Mouse (Mus musculus) thymus, postnatal 36 days (tissue): Measurements from ENCODE around the gene Fgf12.

Experiments used
- DNase-seq, 2 experiments: peaks; one replicate each; pipeline ENCODE4 v3.0.0; 2022; ENCODE audit warnings: mixed read lengths in 2 of 2

Fgf12 gene

DNA sequence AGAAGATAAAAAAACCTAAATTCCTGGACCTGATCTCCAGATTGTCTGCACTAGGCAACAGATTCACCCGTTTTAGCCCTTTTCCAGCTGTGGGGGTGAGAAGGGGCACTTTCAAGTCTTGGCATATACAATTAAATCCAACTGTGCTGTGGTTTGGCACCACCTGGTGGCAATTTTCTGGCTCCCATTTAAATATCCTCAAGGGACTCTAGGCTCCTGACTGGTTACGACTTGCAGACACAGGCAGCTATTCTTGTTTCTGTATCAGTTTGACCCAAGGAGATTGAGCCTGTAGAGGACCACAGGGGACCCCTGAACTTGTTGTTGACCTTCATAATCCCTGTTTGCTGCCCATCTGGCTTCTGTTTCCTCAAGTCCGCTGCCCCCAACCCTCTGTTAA, 141.9 kb downstream of the Fgf12 start:
- DNase-seq, result no peak

GRCm38 (mm10) chr16:28603155-28603554, 149.7 kb downstream of the Fgf12 start:
- no peak for DNase-seq

GRCm38 (mm10) chr16:28601723-28602122, 151.1 kb downstream of the Fgf12 start:
- DNase-seq, result no peak

- DNase-seq, result no peak
Observed at GRCm38 (mm10) chr16:28596112-28596511, 156.8 kb downstream of the Fgf12 start.

DNA sequence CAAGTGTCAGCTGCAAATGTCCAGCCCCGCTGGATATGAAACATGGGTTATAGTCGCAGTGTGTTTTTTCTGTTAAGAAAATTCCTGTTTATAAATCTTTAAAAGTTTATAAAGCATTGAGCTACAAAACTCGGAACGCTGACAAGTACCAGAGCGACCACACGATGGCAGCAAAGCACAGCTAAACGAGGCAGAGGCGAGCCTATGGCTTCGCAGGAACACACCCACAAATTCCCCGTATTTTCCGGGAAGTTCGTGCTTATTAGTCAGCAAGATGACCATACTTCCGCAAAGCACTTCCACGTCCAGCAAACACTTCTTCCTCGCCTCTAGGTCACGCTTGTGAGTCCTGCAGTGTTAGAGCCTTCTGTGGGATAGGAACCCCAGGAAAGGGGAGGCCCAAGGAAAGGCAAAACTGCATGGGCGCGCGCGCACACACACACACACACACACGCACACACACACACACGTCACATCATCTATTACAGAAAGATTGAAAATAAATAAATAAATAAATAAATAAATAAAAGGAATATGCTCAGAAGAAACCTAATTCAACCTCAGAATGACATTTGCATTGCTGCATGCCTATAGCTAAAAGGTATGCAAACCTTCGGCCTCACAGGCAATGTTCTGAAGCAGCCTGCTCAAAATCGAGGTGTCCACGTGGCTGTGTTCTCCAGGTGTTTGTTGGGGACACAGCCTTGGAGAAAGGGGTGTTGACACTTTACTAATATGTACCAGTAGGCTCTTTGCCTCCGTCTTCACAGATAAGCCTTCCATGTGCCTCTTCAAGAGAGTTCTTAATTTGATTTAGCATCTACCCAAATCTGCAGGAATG, 159.6 kb downstream of the Fgf12 start:
- DNase-seq, result peak; percentile 3

DNA sequence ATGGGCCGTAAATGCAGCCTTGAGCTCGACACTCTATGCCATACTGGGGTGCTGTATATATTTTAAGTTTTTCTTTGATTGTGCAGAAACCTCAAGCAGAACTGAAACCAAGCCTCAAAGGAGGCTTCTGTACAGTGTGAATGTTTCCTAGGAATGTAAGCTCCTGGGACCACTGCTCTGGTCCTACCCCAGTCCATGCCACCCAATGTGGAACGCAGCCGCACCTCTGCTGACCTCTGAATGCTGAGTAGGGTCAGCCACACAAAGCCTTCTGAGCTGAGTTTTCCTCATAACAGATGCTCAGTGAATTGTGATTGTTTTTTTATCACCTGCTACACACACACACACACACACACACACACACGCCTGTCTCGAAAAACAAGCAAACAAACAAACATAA, 160.4 kb downstream of the Fgf12 start:
- DNase-seq, result no peak

GRCm38 (mm10) chr16:28591583-28591982, 161.3 kb downstream of the Fgf12 start:
- no peak for DNase-seq

- DNase-seq, result no peak
Observed at GRCm38 (mm10) chr16:28572212-28572611, 180.7 kb downstream of the Fgf12 start.

GRCm38 (mm10) chr16:28564716-28565217, 188.1 kb downstream of the Fgf12 start:
- peak in 1 of 2 experiments; percentile 3 for DNase-seq

DNA sequence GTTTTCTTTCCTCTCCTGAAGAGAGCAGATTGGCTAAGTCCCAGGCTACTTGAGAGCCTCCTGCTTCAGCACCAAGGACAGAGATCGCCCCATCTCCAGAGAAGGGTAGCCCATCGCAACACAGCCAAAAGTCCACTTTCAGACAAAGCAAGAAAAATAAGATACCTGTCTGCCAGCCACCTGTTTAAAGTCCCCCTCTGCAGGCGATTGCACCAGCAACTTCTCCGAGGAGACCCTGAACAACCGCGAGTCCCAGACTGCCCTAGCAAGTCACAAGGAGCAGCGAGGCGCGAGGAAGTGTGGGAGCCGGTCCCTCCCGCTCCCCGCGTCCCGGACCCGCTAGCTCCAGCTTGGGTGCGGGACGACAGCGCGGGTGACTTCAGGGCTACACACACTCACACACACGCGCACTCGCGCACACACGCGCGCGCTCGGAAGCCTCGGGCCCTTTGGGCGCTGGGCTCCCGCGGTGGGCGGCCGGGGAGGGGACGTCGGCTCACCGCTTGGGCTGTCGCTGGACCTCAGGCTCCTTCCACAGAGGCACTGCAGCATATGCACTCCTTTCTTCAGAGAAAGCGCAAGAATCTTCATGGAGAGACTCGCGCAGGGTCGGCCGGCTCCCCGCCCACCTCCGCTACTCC, 188.7 kb downstream of the Fgf12 start:
- no peak for DNase-seq

DNA sequence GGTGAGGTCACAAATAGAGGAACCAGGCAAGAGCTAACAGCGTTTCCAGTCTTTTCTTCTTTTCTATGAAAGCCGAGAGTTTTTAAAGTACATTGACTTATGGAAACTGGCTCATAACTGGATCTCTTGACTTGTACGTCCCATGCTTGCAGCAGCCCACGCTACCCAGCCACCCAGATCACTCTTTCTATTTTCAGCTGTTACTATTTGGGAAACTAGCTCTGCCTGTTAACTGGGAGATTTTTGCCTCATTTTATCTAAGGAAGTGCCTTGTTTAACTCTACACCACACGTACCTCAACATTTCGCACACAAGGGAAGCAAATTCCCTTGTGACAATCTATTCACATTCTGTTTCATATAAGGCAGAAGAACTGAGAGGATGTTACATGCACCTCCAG, 190.0 kb downstream of the Fgf12 start:
- no peak for DNase-seq

DNA sequence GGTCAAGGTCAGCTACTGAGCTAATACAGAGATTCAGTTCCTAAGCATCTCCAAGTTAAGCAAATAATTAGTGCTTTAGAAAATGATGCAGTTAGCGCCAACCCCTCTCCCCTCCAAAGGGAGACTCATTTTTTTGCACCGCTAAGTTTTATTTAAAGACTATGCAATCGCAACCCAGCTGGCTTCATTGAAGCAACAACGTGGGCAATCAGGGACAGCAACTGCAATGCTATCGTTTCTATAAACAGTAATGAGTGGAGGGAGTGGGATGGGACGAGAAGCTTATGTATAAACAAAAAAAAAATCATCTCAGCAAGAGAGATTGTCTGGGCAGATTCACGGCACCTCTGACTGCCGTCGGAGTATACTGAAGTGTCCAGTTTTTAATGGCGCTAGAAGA, 197.6 kb downstream of the Fgf12 start:
- no peak for DNase-seq

- DNase-seq, result no peak
Observed at GRCm38 (mm10) chr16:28539423-28539822, 213.4 kb downstream of the Fgf12 start.

- DNase-seq, result peak; percentile 11 to 24
Observed at GRCm38 (mm10) chr16:28517596-28518524, 235.0 kb downstream of the Fgf12 start.

GRCm38 (mm10) chr16:28512446-28512845, 240.4 kb downstream of the Fgf12 start:
- DNase-seq, result no peak

DNA sequence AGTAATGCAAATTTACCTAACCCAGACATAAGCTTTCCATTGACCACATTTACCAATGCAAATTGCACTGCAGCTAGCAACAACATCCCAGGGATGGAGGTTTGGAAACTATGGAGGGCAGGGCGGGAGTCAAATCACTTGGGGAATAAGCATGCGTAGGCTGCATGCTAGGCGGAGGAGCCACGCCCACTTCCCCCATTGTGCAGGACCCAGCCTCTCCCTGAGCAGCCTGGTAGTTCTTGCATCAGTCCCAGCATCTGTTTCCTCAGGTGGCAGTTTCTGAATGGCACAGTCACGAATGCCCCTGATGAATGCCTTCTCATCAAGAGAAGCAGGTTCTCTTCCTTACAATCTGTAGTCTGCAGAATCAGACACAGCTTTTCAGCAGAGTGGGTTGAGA, 241.5 kb downstream of the Fgf12 start:
- DNase-seq, result no peak

DNA sequence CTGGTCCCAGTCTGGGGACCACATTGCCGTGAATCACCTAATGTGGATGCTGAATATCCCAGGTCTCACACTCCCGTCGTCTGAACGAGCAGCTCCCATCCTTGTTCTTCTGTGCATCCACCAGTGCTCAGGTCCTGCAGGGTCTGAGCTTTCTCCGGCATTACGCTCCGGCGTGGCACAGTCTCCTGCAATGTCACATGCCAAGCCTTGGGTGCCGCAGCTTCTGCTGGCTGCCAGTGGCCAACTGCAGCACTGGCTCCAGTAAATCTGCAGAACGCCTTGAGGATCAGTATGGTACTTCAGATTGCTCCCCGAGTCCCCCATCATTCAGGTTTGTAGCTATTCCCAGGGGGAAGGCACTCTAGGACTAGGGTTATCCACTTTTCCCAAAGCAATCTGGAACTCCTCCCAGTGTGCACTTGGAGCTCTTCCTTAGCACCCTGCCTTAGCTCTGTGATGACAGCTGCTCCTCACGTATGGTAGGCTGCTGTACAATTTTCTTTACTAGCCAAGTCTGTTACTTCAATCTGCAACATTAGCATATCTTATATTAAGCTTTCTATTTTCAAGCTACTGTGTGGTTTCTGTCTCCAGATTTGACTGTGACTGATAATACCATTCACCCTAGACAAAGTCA, 254.8 kb downstream of the Fgf12 start:
- no peak for DNase-seq

DNA sequence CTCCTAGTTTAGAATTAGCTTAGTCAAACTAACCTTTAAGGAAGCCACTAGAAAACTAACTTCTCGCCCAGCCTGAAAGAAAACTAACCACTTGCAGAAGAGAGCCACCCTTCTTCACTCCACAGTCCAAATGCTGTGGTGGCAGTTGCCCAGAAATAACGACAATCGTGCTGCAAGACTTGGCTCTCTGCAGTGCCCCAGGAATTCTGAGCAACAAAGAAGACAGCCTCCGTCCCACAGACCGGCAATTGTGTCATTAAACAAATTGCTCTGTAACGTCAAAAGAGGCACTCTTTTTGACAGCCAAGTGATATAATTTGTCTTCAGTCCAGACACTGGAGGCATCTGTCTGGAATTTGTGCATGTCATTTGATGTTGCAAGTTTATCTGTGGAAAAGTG, 261.2 kb downstream of the Fgf12 start:
- DNase-seq, result no peak

- DNase-seq, result no peak
Observed at GRCm38 (mm10) chr16:28490515-28490914, 262.4 kb downstream of the Fgf12 start.

GRCm38 (mm10) chr16:28484920-28485319, 267.9 kb downstream of the Fgf12 start:
- DNase-seq, result no peak

DNA sequence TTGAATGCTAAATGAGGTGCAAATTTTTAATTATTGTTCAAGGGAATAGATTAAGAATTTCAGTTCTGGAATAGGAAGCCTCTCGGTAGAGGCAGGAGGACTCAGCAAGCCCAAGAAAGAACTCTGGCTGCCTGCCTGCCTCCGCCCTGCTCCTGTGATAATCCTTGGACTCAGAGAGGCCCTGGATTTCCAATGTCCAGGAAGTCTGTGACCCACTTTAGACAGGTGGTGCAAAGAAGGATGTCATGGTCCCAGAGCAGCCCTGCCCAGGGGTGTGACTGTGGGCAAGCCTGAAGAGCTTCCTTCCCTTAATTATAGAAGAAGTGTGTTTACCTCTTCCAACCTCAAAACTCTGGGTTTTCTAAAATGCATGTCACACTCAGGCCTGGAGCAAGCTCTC, 273.8 kb downstream of the Fgf12 start:
- DNase-seq, result no peak

DNA sequence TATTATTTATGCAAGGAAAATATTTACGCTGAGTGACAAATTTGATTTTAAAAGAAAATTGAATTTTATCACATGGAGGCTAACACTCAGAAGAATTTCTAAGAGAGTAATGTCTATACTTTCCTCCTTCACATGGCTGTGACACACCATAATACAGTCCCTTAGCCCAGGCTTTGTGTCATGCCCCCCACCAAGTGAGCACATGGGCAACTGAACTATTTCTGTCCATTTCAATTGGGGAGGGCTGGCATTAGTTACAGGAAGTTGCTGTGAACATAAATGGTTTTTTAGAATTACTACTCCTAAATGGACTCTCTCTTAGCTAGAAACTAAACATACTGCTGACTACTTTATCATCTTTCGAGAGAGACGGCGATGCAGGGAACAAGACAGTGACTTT, 276.2 kb downstream of the Fgf12 start:
- DNase-seq, result no peak

DNA sequence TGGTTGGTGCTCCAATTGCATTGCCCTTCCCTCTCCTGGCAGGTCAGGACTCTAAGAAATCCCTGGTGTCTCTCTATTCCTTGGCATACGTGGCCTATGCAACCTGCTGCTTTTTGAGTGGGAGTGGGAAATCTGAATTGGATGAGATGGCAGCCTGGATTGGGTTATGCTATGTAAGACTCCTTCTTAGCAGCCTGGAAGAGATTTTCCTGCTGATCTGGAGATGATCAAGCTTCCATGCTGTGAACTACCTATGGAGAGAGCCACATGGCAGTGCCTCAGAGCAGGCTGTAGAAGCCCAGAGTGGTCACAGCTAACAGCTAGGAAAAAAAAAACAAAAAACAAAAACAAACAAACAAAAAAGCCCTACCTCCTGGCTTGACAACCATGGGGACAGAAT, 277.3 kb downstream of the Fgf12 start:
- no peak for DNase-seq
